Comparison of ENCODE assay signal across 8 mouse cellular contexts in genomic region chr14:101729972-101730692, GRCm38 (mm10). TPM values are rescaled to one million over a fixed set of nuclear protein-coding genes. Genes with fewer than 3 reads are reported as not detected.
A peak's percentile ranks its signal among the peaks of the same experiment; 100 is the strongest.
DNase-seq lines count a peak whose midpoint lies in the region; ATAC-seq lines count a peak whose summit lies in the region.

No protein-coding gene starts in this region.

- peak; percentile 71 for ATAC-seq in lung, embryonic 15.5 days (ENCODE audit: borderline replicate concordance, extremely low read depth, low FRiP score, low TSS enrichment)
- ATAC-seq in embryonic facial prominence, embryonic 14.5 days (ENCODE audit: low read depth): peak; percentile 35; the same call in 1 of the 2 replicates
- ATAC-seq in hindbrain, embryonic 12.5 days (ENCODE audit: low FRiP score): peak; percentile 59
- ATAC-seq in megakaryocyte-erythroid progenitor cell, adult 5-6 weeks (replicated peaks; ENCODE audit: low FRiP score, low TSS enrichment, poor library complexity, severe bottlenecking): peak; percentile 46; the same call in 1 of the 2 replicates

- no peaks in the 10 kb centered on the region for H3K9me3 ChIP-seq in lung, embryonic 15.5 days
- H3K9me3 ChIP-seq in embryonic facial prominence, embryonic 14.5 days (ENCODE audit: control insufficient read depth, low read length): no peaks in the 10 kb centered on the region
- H3K9me3 ChIP-seq in hindbrain, embryonic 12.5 days (replicated peaks): no peaks in the 10 kb centered on the region

- peak overlapping the region; percentile 38 for H3K9ac ChIP-seq in lung, embryonic 15.5 days
- peak overlapping the region; percentile 74 for H3K9ac ChIP-seq in embryonic facial prominence, embryonic 14.5 days (ENCODE audit: low read depth, low read length)
- peak overlapping the region; percentile 60 for H3K9ac ChIP-seq in hindbrain, embryonic 12.5 days

- no peaks in the 10 kb centered on the region for H3K36me3 ChIP-seq in lung, embryonic 15.5 days
- no peaks in the 10 kb centered on the region for H3K36me3 ChIP-seq in embryonic facial prominence, embryonic 14.5 days (ENCODE audit: control insufficient read depth, insufficient read depth, low read length)
- H3K36me3 ChIP-seq in hindbrain, embryonic 12.5 days: no peaks in the 10 kb centered on the region

- peaks cover 14% of the 10 kb centered on the region; the same call in 1 of the 2 replicates for H3K27me3 ChIP-seq in lung, embryonic 15.5 days
- H3K27me3 ChIP-seq in embryonic facial prominence, embryonic 14.5 days (replicated peaks; ENCODE audit: control insufficient read depth, insufficient read depth, low read length): peaks cover 13% of the 10 kb centered on the region
- H3K27me3 ChIP-seq in hindbrain, embryonic 12.5 days: peaks cover 48% of the 10 kb centered on the region

- H3K4me1 ChIP-seq in lung, embryonic 15.5 days: peaks cover 6% of the 10 kb centered on the region; the same call in 1 of the 2 replicates
- H3K4me1 ChIP-seq in embryonic facial prominence, embryonic 14.5 days (ENCODE audit: control insufficient read depth, insufficient read depth, low read length): no peaks in the 10 kb centered on the region; the same call in 1 of the 2 replicates
- peaks cover 14% of the 10 kb centered on the region for H3K4me1 ChIP-seq in hindbrain, embryonic 12.5 days

- 2% methylated on average over 28 of the region's 28 CpGs for WGBS in lung, embryonic 15.5 days
- WGBS in embryonic facial prominence, embryonic 14.5 days: 1% methylated on average over 28 of the region's 28 CpGs
- WGBS in hindbrain, embryonic 12.5 days: under 1% methylated on average over 28 of the region's 28 CpGs

- DNase-seq in lung, postnatal 10 days: no peak
- DNase-seq in embryonic facial prominence, embryonic 14.5 days (ENCODE audit: low spot score): no peak
- no peak for DNase-seq in adrenal gland, postnatal 25 days
- no peak for DNase-seq in urinary bladder, postnatal 4 days (ENCODE audit: low spot score in 2 of 2)
- DNase-seq in testis, postnatal 10 days (ENCODE audit: low spot score): no peak

- peak overlapping the region; percentile 95 for H3K4me2 ChIP-seq in lung, embryonic 15.5 days
- H3K4me2 ChIP-seq in embryonic facial prominence, embryonic 14.5 days (ENCODE audit: low read depth, low read length): peak overlapping the region; percentile 100
- peak overlapping the region; percentile 100 for H3K4me2 ChIP-seq in hindbrain, embryonic 12.5 days (replicated peaks)

- no peak overlapping the region for H3K27ac ChIP-seq in lung, embryonic 15.5 days
- H3K27ac ChIP-seq in embryonic facial prominence, embryonic 14.5 days (replicated peaks; ENCODE audit: low read depth, low read length): no peak overlapping the region; the same call in 1 of the 2 replicates
- no peak overlapping the region for H3K27ac ChIP-seq in hindbrain, embryonic 12.5 days

- H3K4me3 ChIP-seq in lung, embryonic 15.5 days: peak overlapping the region; percentile 51
- H3K4me3 ChIP-seq in embryonic facial prominence, embryonic 14.5 days (ENCODE audit: low read depth, low read length): peak overlapping the region; percentile 75
- H3K4me3 ChIP-seq in hindbrain, embryonic 12.5 days: peak overlapping the region; percentile 64

RNA-seq across cellular contexts. Expression of gene Lmo7, which starts 0.4 kb away (rescaled TPM):
- 28.8 and 36.2 TPM in 2 replicates for polyA plus RNA-seq in lung, embryonic 15.5 days (2015; fragmentation: Nextera tagmentation; extraction: Ambion mirVana)
- 28.8 and 35.8 TPM in 2 replicates for polyA plus RNA-seq in embryonic facial prominence, embryonic 14.5 days (2014; fragmentation: Nextera tagmentation; extraction: Ambion mirVana)
- polyA plus RNA-seq in hindbrain, embryonic 12.5 days (2016; fragmentation: Nextera tagmentation; extraction: Ambion mirVana): 4.2 and 4.5 TPM in 2 replicates
- not detected in 2 replicates for total RNA-seq in megakaryocyte-erythroid progenitor cell, adult 5-6 weeks (2014; fragmentation: Nextera tagmentation)
- not detected in 2 replicates for total RNA-seq in megakaryocyte-erythroid progenitor cell, adult 5-6 weeks (2017)
- 15.1 and 15.3 TPM in 2 replicates for total RNA-seq in adrenal gland, postnatal 25 days (2021)

RNA-seq across cellular contexts. Expression of gene Gm9922, which starts 0.5 kb away (rescaled TPM):
- polyA plus RNA-seq in lung, embryonic 15.5 days (2015; fragmentation: Nextera tagmentation; extraction: Ambion mirVana): 1.5 and 2.6 TPM in 2 replicates
- 3.9 and 4.0 TPM in 2 replicates for polyA plus RNA-seq in embryonic facial prominence, embryonic 14.5 days (2014; fragmentation: Nextera tagmentation; extraction: Ambion mirVana)
- 0.85 and 2.3 TPM in 2 replicates for polyA plus RNA-seq in hindbrain, embryonic 12.5 days (2016; fragmentation: Nextera tagmentation; extraction: Ambion mirVana)
- total RNA-seq in megakaryocyte-erythroid progenitor cell, adult 5-6 weeks (2014; fragmentation: Nextera tagmentation): not detected in 2 replicates
- total RNA-seq in megakaryocyte-erythroid progenitor cell, adult 5-6 weeks (2017): not detected in 2 replicates
- total RNA-seq in adrenal gland, postnatal 25 days (2021): 2.6 and 4.3 TPM in 2 replicates
